Mouse (Mus musculus) left cerebral cortex, postnatal 10 days (tissue): ENCODE measurements around the gene Sv2b. TPM values are rescaled to one million over a fixed set of nuclear protein-coding genes. Genes with fewer than 3 reads are reported as not detected.

Experiments
- DNase-seq, 2 experiments: peaks; one replicate each; pipeline ENCODE4 v3.0.0; 2021 to 2022; ENCODE audit warnings: low spot score in 2 of 2, mixed read lengths in 1 of 2; ENCODE audit errors: extremely low spot score in 1 of 2
- intact Hi-C: fragments of 180-260 bp; cut with DNase I; formaldehyde crosslinking; loops from one replicate; pipeline ENCODE4 v1.15.1; 2025
- total RNA-seq, 2 experiments: library from RNA; stranded (reverse); gene quantifications; 2 replicates each; pipeline ENCODE4 v1.2.3; 2021

Gene Sv2b
- total RNA-seq, 2 experiments from 2014 or later = 232 to 249 TPM

DNA sequence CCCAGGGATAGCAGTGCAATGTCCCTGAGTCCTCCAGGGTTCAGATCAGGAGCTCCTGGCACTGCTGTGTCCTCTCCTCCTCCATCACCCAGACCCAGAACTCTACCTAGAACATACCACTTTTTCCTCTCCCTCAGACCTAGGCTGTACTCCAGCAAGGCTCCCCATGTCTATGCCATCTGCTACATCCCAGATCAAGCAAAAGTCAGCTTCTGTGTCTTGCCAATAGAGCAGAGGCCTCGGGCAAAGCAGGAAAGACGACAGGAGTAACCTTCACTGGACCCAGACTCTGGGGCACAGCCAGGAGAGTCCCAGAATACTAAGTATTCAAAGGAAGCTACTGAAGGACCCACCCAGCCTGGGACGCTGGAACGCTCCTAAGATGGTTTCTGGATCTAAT, 9.8 kb downstream of the Sv2b start:
- intact Hi-C loops = no loop called here
- DNase-seq = no peak

DNA sequence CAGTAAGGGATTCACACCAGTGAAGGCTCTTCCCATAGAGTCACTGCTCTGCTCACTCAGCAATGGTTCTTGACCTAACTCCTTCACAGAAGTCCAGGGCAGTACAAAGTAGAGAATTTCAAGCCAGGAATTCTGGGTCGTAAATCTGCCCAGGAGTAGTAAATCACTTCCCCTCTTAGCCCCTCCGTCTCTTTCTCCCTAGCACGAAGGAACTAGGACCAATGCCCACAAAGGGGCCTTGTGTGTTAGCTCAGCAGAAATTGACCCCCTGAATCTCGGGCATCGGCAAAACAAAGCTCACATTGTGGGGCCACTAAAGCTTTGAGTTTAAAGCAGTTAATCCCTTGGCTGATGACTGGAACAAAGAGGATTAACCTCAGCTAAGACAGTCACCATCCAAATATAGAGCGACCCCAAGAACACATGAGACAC, 12.4 kb downstream of the Sv2b start:
- no peak for DNase-seq
- intact Hi-C loops = no loop called here

DNA sequence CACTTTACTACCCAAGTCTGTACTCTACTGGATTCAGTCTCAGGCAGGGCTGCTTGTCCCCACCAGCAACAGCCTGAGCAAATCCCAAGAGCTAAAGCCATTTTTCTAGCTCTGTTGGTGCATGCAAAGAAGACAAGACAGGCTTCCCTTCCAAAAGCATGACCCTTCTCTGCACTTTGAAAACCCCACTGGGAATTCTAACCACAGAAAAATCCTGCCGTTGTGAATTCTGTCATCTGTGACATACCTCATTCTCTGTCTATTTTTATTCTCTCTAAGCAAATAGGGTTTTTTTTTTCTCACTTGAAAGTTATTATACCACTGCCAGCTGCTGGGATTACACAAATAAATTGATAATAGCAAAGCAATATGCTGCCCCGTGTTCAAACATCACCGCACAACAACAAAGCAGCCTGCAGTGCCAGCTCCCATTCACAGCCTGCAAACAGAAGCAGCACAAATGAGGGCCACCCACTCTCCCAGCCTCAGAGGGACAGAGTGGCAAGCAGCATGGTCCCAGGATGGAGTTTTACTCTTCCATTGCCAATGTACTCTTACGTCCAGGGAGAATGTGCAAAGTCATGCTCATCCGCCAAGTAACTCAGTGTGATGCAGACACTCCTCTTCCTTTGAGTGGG, 13.7 kb downstream of the Sv2b start:
- no peak for DNase-seq
- intact Hi-C loops = no loop called here

DNA sequence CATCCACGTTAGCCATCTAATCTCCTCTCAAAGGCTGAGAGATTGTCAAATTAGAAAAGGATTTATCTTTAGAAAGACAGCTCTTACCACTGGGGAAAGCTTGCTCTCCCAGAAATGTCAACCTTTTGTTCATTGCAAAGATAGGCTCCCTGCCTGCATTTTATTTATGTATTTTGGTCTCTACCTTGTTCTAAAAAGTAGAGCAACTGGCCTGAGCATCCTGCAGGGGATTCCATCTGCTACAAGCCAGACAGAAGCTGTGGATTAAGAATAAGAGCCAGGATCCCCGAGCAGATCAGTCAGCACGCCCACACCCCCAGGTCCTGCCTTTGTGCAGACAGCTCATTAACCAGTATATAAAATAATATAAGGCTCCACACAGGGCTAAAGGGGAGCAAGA, 16.8 kb downstream of the Sv2b start:
- no peak for DNase-seq
- intact Hi-C loops = no loop called here

DNA sequence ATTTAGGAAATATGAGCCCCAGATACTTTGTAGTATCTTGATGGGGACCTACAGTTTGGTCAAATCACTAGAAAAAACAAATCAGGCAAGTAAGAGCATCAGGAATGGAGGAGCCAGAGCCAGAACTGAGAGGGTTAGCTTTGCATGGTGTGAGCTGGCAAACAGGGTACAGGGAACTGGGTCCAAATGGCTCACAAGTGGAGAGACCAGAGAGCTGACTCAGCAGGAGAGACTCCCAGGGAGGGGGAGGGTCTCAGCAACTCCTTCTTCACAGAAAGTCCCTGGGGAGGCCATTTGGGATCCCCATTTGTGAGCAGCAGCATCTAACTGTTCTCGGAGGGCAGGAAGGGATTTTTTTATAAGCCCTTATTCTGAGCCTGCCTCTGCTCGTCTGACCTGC, 18.5 kb downstream of the Sv2b start:
- intact Hi-C loops = no loop called here
- DNase-seq = no peak

DNA sequence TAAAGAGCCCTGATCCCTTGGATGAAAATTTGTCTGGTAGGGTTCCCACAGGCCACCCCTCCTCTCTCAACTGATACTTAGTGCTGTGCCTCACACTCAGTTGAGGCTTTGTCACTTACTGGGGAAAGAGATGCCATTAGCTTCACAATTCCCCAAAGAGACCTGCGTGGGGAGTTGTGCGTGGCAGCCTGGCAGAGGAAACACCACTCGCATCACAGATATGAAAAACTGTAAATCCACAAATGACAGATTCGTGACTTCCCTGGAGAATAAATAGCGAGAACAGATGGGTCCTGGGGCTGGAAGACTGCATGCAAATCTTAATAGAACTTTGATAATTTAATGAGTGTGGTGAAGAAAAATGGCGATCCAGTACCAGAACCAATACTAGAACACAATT, 21.8 kb downstream of the Sv2b start:
- no peak for DNase-seq
- intact Hi-C loops = no loop called here

DNA sequence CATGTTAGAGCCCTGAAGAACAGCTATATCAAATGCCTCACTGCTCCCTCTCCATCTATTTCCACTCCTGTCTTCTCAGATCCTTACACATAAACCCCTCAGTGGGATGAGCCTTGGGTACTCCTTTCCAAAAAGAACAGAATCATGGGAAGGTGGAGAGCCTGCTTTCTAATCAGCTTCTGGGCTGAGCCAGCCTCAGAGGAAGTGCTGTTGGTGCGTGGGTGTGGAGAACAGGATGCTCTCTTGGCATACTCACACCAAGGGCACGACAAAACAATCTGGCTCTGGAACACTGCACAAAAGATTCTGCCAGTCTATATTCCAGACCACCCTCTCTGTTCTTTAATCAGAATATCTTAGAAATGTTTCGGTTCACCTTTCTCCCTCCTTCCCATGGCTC, 26.1 kb downstream of the Sv2b start:
- no peak for DNase-seq
- intact Hi-C loops = no loop called here

DNA sequence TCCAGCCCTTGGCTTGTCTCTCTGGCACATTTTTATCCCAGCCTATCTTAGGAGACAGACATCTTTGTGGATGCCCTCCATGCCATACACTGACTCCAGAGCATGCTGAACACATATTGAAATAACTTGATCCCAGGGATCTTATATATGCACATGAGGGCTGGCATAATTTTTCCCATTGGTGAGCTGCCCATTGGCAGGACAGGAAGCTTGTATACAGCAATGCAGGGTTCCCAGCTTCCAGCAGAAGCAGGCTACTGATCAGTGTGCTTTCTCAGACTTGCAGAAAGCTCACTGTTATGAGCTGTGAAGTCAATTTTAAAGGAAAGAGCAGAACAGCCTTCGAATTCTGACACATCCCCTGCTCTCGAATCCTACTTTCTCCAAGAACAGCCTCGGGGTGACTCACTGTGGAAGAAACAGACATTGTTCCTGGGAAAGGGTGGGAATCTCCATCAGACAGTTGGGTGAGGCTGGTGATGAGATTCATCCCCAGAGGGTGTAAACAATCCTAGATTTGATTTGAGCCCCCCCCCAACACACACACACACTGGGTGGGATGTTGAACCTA, 26.9 kb downstream of the Sv2b start:
- intact Hi-C loops = no loop called here
- DNase-seq = no peak

DNA sequence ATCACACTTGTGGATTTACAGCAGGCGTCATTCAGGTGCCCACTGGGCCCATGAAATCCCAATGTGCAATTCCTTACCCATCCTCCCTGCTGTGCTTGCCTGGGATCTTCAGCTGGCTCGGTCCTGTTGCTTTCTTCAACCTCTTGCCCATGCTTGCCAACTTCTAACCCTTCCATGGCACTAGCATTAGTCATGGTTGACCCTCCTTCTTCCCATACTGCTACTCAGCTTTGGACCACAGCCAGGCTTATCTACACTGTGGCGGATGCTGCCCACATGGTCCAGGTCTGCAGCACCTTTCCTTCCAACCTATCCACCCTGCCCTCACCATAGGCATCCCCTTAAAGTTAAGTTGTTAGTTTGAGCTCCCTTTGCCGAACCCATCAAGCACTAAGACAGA, 28.0 kb downstream of the Sv2b start:
- no peak for DNase-seq
- intact Hi-C loops = no loop called here

DNA sequence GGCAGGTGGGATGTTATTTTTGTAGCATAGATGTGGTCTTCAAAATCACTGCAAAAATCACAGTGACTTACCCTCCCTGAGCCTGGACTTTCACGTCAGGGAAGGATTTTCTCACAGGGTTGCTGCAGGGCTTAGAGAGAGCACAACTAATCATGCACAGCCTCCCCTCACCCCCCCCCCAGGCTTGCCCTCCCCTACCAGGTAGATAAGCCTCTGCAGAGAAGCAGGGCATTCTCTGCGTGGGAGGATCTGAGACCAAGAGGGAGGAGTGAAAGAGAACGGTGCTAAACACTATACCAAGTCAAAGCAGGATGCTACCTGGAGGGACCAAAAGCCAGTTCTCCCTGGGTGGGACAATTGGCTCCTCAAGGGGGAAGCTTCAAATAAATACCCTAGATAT, 31.2 kb downstream of the Sv2b start:
- intact Hi-C loops = no loop called here
- no peak for DNase-seq

DNA sequence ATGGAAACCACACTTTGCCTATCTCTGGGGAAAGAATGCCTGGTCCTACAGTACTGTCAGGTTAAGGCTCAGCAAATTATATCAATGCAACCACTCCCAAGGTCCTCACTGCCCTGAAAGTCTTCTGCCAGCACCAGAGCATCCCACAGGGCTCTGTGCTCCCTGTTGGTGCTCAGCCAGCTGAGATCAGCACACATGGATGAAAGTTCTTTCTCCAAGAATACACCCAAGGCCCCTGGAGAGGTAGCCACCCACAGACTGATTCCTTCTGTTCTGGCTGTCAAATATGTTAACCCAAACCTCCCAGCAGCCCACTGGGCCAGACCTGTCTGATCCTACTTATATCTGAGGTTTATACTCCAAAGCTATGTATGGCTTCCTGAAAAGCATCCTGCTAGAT, 32.3 kb downstream of the Sv2b start:
- intact Hi-C loops = no loop called here
- DNase-seq = no peak

DNA sequence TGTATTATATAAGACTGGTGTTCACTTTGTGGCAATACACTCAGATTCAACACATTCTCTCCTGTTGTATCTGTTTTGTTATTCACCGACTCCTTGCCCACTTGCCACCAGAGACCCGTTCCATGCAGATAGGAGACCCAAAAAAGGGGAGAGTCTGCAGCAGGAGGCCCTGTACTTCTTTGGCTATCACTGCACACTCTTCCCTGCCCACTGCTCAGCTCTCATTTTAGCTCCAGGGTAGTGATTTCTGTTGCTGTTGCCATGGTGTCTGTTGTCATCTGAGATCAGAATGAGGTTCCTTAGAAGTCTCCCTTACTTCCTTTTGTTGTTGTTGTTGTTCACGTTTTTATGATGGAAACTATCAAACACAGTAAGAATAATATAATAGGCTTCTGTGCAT, 34.5 kb downstream of the Sv2b start:
- no peak for DNase-seq
- intact Hi-C loops = no loop called here

DNA sequence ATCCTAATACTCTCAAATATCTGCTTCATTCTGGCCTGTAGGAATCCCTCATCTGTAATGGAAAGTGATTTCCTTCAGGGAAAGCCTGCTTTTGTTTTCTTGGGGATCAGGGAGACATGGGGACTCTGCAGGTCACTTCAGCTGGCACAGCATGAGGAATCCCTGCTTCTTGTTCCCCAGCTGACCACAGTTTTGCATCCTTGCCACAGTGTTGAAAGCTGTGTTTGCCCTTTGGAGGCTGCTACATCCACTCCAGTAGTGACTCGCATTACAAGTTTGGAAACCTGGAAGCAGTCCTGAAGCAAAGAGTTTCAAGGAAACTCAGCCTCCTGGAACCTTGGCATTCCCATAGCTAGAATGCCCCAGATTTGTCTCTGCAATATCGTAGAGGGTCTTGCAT, 35.4 kb downstream of the Sv2b start:
- intact Hi-C loops = no loop called here

DNA sequence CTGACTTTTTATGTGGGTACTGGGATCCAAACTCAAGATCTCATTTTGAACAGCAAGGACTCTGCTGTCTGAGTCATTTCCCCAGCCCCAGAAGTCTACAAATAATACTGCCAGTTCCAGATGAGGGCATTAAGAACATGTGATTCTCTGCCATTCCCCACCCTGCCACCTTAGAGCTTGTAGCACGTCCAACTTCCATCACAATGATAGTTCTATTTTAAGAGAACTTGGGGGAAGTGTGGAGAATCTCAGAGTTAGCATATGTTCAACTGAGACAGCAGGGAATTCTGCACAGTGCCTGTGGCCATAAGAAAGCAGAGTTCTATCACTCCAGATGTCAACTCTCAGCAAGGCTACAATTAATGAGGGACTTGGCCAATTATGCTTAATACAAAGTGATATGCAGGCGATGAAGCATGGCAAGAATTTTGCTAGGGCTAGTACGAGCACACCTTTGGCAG, 37.1 kb downstream of the Sv2b start:
- peak in 1 of 2 experiments; percentile 29 for DNase-seq
- intact Hi-C loops = no loop called here

More for the DNA sequence above, 35.4 kb downstream of the Sv2b start:
- DNase-seq = no peak

DNA sequence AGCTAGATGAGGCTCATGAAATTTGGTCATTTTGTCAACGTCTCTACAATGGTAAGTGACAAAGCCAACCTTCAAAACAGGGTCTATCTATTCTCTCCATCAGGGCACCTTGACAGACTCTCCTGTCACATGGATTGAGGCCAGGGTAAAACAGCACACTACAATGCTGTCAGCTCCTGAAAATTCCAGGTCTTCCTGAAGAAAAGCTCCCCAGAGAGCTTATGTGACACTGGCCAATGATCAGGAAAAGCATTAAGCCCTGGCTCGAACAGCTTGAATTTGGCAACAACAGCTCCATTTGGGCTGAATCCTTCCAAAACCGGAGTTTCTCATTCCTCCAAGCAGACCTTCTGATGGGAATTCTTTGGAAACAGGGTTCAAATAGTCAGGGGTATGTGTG, 37.8 kb downstream of the Sv2b start:
- intact Hi-C loops = no loop called here
- DNase-seq = no peak

DNA sequence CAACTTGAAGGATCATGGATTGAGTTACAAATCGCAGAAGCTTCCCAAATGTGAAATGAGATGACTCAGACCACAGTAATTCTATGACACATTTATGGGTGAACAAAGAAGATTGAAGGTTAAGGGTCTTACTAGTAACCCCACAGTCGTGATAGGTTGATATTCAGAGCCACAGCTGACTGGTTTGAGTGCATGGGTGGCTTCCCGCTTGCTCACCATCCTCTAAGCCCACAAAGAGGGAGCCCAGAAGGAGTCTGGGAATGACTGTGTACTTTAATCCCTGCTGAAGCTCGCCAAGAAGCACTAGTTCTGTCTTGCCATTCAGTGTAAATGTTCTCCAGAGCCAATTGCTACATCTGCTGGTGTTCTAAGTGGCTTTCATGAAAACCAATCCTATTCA, 41.8 kb downstream of the Sv2b start:
- DNase-seq = no peak
- intact Hi-C loops = loop anchor here (5.0 kb wide), 1 partner anchor 60 kb away; no protein-coding TSS in a partner anchor

DNA sequence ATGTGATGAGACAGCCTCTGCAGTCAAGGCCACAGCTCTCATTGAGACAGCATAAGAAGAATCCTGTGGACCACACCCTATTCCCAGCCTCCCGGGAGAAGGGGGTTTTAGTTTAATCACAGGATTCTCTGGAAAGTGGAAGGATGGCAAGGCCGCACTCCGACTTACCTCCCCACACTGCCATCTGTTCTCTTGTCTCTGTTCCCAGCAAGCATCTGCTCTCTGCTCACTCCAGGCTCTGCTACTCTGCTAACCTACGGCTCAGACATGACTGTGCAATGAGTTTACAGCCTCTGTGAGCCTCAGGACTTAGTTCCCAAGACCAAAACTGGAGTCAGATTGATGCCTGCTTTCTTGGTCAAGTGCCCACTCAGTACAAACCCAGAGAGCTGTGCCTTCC, 43.8 kb downstream of the Sv2b start:
- DNase-seq = peak in 1 of 2 experiments; percentile 34
- intact Hi-C loops = loop anchor here (5.0 kb wide), 1 partner anchor 58 kb away; no protein-coding TSS in a partner anchor

DNA sequence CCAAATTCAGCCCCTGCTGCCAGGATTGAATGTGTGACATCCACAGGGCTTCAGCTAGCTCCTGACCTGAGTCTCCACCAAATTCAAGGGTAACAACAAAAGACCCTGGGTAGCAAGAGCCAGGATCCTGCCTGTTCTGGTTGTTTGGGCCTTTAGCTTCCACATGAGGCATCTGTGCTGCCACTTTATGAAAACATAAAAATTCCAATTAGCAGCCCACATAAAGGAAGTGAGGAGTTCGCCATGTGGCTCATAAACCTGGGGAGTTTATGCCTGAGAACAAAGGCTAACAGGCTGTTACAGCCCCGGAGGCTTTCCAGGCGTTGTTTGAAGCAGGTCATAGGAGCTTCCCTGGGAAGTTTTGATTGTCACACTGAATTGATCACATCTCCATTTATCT, 49.1 kb downstream of the Sv2b start:
- intact Hi-C loops = loop anchor here (5.0 kb wide), 1 partner anchor 47 kb away; the partner anchor contains the start of gene Sv2b
- DNase-seq = no peak

DNA sequence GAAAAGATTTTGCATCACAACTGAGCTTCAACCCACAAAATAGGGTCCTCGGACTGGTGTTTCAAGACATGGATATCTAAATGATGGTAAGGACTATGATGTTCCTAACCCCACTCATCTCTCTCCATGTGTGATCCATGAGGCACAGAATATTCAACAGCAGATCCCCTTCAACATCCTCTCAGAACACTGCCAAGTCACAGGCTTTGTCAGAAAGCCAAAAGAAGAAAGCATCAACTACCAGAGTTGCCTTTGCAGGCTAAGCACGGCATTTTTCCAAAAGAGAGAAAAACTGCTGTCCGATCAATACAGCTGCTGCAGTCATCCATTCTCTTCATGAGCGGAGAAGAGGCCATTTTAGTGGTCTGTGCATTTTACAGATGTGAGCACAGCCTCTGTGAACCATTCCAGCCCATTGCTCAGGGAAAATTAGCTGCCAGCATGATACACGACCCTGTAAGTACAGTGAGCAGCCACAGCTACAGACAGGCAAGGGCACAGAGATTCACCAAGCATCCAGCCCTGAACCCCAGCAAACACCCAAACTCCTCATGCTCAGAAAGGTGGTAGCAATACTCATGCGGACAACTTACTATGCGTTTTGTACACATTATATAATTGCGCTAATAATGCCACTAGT, 55.3 kb downstream of the Sv2b start:
- DNase-seq = no peak
- intact Hi-C loops = no loop called here

DNA sequence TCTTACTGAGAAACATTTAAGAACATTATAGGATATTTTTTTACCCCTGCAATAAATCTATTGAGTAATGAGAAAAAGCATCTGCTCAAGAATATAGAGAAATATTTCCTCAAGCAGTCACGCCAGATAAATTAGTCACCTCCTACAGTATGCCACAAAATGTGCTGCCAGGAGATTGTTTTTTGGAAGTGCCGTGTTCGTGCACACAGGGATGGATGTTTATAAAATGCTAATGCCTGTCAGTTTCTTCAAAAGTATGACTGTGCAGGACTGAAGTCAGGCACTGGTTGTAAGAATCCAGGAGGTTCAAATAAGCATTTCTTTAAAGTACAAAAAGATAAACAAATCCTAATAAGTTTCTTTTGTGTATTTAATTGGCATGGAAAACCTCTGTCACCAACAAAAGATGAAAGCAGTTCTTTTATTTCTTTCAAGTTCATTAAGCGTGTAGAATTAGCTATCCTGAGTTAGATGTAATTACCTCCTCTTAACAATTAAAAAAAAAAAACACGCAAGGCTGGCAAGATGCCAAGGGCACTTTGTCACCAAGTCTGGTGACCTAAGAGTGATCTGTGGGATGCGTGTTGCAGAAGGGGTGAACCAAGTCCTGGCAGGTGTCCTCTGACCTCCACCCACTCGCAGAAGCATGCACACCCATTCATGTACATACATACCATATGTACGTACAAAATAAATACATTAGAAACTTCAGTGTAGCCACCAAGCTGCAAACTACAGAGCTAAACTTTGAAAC, 68.1 kb downstream of the Sv2b start:
- no peak for DNase-seq
- intact Hi-C loops = no loop called here
